21 mouse cellular contexts compared by ENCODE assay signal in genomic region chr10:6011541-6011940, GRCm38 (mm10).
DNase-seq lines count a peak whose midpoint lies in the region; ATAC-seq and TF ChIP-seq lines count a peak whose summit lies in the region.
"Had no signal": no experiment of that assay in that cellular context is flagged by ENCODE, and none has a peak within 500 bp of the region (broad histone marks: within the 10 kb centered on the region; RNA-seq: fewer than 3 reads in every experiment).

No protein-coding gene starts in this region.

- no peaks in the 10 kb centered on the region for H3K27me3 ChIP-seq in intestine, embryonic 14.5 days (replicated peaks; ENCODE audit: control insufficient read depth, insufficient read depth, low read length)
- H3K27me3 ChIP-seq in intestine, embryonic 15.5 days (replicated peaks): no peaks in the 10 kb centered on the region
- H3K27me3 ChIP-seq in lung, embryonic 14.5 days (ENCODE audit: insufficient read depth, low read length): no peaks in the 10 kb centered on the region
- H3K27me3 ChIP-seq: CH12.LX; hindbrain, embryonic 13.5 days; kidney, embryonic 15.5 days; liver, embryonic 12.5 days; midbrain, embryonic 15.5 days had no signal

- H3K4me1 ChIP-seq in intestine, embryonic 14.5 days (replicated peaks; ENCODE audit: control insufficient read depth, insufficient read depth, low read length): no peaks in the 10 kb centered on the region
- H3K4me1 ChIP-seq in intestine, embryonic 15.5 days (replicated peaks): 0 out of 2 replicates have a peak, but pooled peaks cover 2% of the 10 kb centered on the region
- no peaks in the 10 kb centered on the region; the same call in 1 of the 2 replicates for H3K4me1 ChIP-seq in lung, embryonic 14.5 days (ENCODE audit: insufficient read depth)
- H3K4me1 ChIP-seq in lung, adult 2 months (ENCODE audit: control insufficient read depth, insufficient read depth, low read length): no peaks in the 10 kb centered on the region
- H3K4me1 ChIP-seq: hindbrain, embryonic 13.5 days; liver, embryonic 12.5 days; midbrain, embryonic 15.5 days had no signal

- TF ChIP-seq CTCF in lung, embryonic 14.5 days (IDR thresholded peaks at IDR 0.05; ENCODE audit: low read depth): no peak
- TF ChIP-seq CTCF in lung, adult 2 months (IDR thresholded peaks at IDR 0.05; ENCODE audit: insufficient read depth, low read length): no peak
- no peak for TF ChIP-seq CTCF in brain, embryonic 14.5 days (IDR thresholded peaks at IDR 0.05; ENCODE audit: borderline replicate concordance, extremely low read depth, insufficient read depth, insufficient read length)

- ATAC-seq in frontal cortex, adult (ENCODE audit: low TSS enrichment): peak; percentile 93
- no peak for ATAC-seq in intestine, embryonic 14.5 days (replicated peaks; ENCODE audit: low FRiP score, low TSS enrichment, low read depth)
- ATAC-seq in intestine, embryonic 15.5 days: no peak
- no peak for ATAC-seq in lung, embryonic 14.5 days (ENCODE audit: insufficient read depth)
- ATAC-seq: inflammation-experienced regulatory T-cells, adult 6 months; liver, embryonic 12.5 days; midbrain, embryonic 15.5 days had no signal

- H3K36me3 ChIP-seq in intestine, embryonic 14.5 days (ENCODE audit: control insufficient read depth, insufficient read depth, low read length): no peaks in the 10 kb centered on the region
- H3K36me3 ChIP-seq in intestine, embryonic 15.5 days: no peaks in the 10 kb centered on the region
- H3K36me3 ChIP-seq in lung, embryonic 14.5 days (ENCODE audit: insufficient read depth): no peaks in the 10 kb centered on the region
- H3K36me3 ChIP-seq: embryonic facial prominence, embryonic 10.5 days; hindbrain, embryonic 13.5 days; kidney, embryonic 15.5 days; liver, embryonic 12.5 days; midbrain, embryonic 15.5 days had no signal

- no peak overlapping the region for H3K9ac ChIP-seq in intestine, embryonic 14.5 days (ENCODE audit: low read length)
- no peak overlapping the region for H3K9ac ChIP-seq in intestine, embryonic 15.5 days
- H3K9ac ChIP-seq in lung, embryonic 14.5 days: no peak overlapping the region
- H3K9ac ChIP-seq: hindbrain, embryonic 13.5 days; kidney, embryonic 15.5 days; liver, embryonic 12.5 days; midbrain, embryonic 15.5 days had no signal

- WGBS in intestine, embryonic 14.5 days: 50% methylated on average over 5 of the region's 5 CpGs
- WGBS in intestine, embryonic 15.5 days: 52% methylated on average over 5 of the region's 5 CpGs
- 41% methylated on average over 5 of the region's 5 CpGs for whole genome bisulfite sequencing in lung, embryonic 14.5 days
- 29% methylated on average over 5 of the region's 5 CpGs for WGBS in lung, adult 2 months

- no peak overlapping the region for H3K4me3 ChIP-seq in intestine, embryonic 14.5 days (ENCODE audit: low read depth, low read length)
- H3K4me3 ChIP-seq in intestine, embryonic 15.5 days (replicated peaks): no peak overlapping the region
- H3K4me3 ChIP-seq in lung, embryonic 14.5 days (ENCODE audit: low read depth, low read length): no peak overlapping the region
- H3K4me3 ChIP-seq in lung, adult 2 months (replicated peaks; ENCODE audit: extremely low read depth, low read depth, low read length): no peak overlapping the region
- H3K4me3 ChIP-seq: embryonic facial prominence, embryonic 10.5 days; hindbrain, embryonic 13.5 days; kidney, embryonic 15.5 days; liver, embryonic 12.5 days; midbrain, embryonic 15.5 days; myocyte had no signal

- no peak for DNase-seq in frontal cortex, postnatal 14 days (ENCODE audit: low spot score in 2 of 2)
- no peak for DNase-seq in intestine, embryonic 14.5 days (ENCODE audit: low spot score)
- peak; percentile 35 for DNase-seq in lung, embryonic 14.5 days
- no peak for DNase-seq in lung, adult 2 months
- peak; percentile 34 for DNase-seq in brain, embryonic 14.5 days (ENCODE audit: low read depth)
- DNase-seq: adrenal gland, postnatal 25 days; cerebellum, adult 2 months; cerebellum, postnatal 36 days; gastrocnemius, postnatal 36 days; layer of hippocampus, postnatal 36 days had no signal

- H3K27ac ChIP-seq in intestine, embryonic 14.5 days (ENCODE audit: low read depth): peak overlapping the region; percentile 16; the same call in 1 of the 2 replicates
- H3K27ac ChIP-seq in intestine, embryonic 15.5 days: no peak overlapping the region
- H3K27ac ChIP-seq in lung, embryonic 14.5 days (ENCODE audit: low read depth): no peak overlapping the region
- H3K27ac ChIP-seq: embryonic facial prominence, embryonic 10.5 days; hindbrain, embryonic 13.5 days; kidney, embryonic 15.5 days; liver, embryonic 12.5 days; midbrain, embryonic 15.5 days; stomach, postnatal 0 days had no signal

- no peaks in the 10 kb centered on the region for H3K9me3 ChIP-seq in intestine, embryonic 14.5 days (ENCODE audit: control insufficient read depth, low read length)
- no peaks in the 10 kb centered on the region for H3K9me3 ChIP-seq in intestine, embryonic 15.5 days
- no peaks in the 10 kb centered on the region for H3K9me3 ChIP-seq in lung, embryonic 14.5 days (ENCODE audit: low read depth, low read length)
- H3K9me3 ChIP-seq: embryonic facial prominence, embryonic 10.5 days; hindbrain, embryonic 13.5 days; kidney, embryonic 15.5 days; liver, embryonic 12.5 days; midbrain, embryonic 15.5 days had no signal

- H3K4me2 ChIP-seq in intestine, embryonic 14.5 days (ENCODE audit: low read length): no peak overlapping the region
- no peak overlapping the region for H3K4me2 ChIP-seq in intestine, embryonic 15.5 days (replicated peaks)
- no peak overlapping the region for H3K4me2 ChIP-seq in lung, embryonic 14.5 days
- H3K4me2 ChIP-seq: hindbrain, embryonic 13.5 days; kidney, embryonic 15.5 days; liver, embryonic 12.5 days; midbrain, embryonic 15.5 days had no signal

- TF ChIP-seq POLR2A in lung, adult 2 months (IDR thresholded peaks at IDR 0.05; ENCODE audit: borderline replicate concordance, extremely low read depth, low read depth, low read length): no peak
- no peak for TF ChIP-seq POLR2A in brain, embryonic 14.5 days (IDR thresholded peaks at IDR 0.05; ENCODE audit: borderline replicate concordance, extremely low read depth, insufficient read depth, insufficient read length, poor library complexity, severe bottlenecking)

Comparison
In these comparisons a context has a peak if more than half of its experiments do, and no peak if none do; other contexts are left out.
1. DNase-seq: peak in lung, embryonic 14.5 days (single experiment) and brain, embryonic 14.5 days (single experiment); none in frontal cortex, postnatal 14 days (0 of 2), intestine, embryonic 14.5 days (single experiment) and lung, adult 2 months (single experiment).